Mouse (Mus musculus): ENCODE results near the gene Tedc2.

The Tedc2 gene

GRCm38 (mm10) chr17:24220435-24221411 lies at the start of gene Tedc2:
Tedc2 (minus strand) TSS chr17:24220851.
- DNase-seq (ENCODE audit: low read depth in 1 of 2, low spot score in 2 of 2): peak; percentile 79 to 89

- no peak for DNase-seq (ENCODE audit: low read depth in 1 of 2, low spot score in 2 of 2)
These were observed 46.5 kb upstream of the Tedc2 start for GRCm38 (mm10) chr17:24267133-24267532.

GRCm38 (mm10) chr17:24264766-24265165 lies 44.1 kb upstream of the Tedc2 start:
- no peak for DNase-seq (ENCODE audit: low read depth in 1 of 2, low spot score in 2 of 2)

GRCm38 (mm10) chr17:24260516-24260915 lies 39.9 kb upstream of the Tedc2 start:
- DNase-seq (ENCODE audit: low read depth in 1 of 2, low spot score in 2 of 2): no peak

- no peak for DNase-seq (ENCODE audit: low read depth in 1 of 2, low spot score in 2 of 2)
These were observed 39.1 kb upstream of the Tedc2 start for GRCm38 (mm10) chr17:24259702-24260101.

- no peak for DNase-seq (ENCODE audit: low read depth in 1 of 2, low spot score in 2 of 2)
These were observed 38.3 kb upstream of the Tedc2 start for GRCm38 (mm10) chr17:24258981-24259380.

GRCm38 (mm10) chr17:24252329-24252728 lies 31.7 kb upstream of the Tedc2 start:
- DNase-seq (ENCODE audit: low read depth in 1 of 2, low spot score in 2 of 2): no peak

- peak; percentile 94 for DNase-seq (ENCODE audit: low read depth in 1 of 2, low spot score in 2 of 2)
These were observed 30.8 kb upstream of the Tedc2 start, which contains the start of gene Ccnf for GRCm38 (mm10) chr17:24251320-24252069. Ccnf (minus strand) TSS chr17:24251484.

GRCm38 (mm10) chr17:24250988-24251319 lies 30.3 kb upstream of the Tedc2 start:
- no peak for DNase-seq (ENCODE audit: low read depth in 1 of 2, low spot score in 2 of 2)

GRCm38 (mm10) chr17:24248641-24249040 lies 28.0 kb upstream of the Tedc2 start:
- no peak for DNase-seq (ENCODE audit: low read depth in 1 of 2, low spot score in 2 of 2)

- no peak for DNase-seq (ENCODE audit: low read depth in 1 of 2, low spot score in 2 of 2)
These were observed 23.4 kb upstream of the Tedc2 start for GRCm38 (mm10) chr17:24244061-24244460.

- DNase-seq (ENCODE audit: low read depth in 1 of 2, low spot score in 2 of 2): peak in 1 of 2 experiments; percentile 42
These were observed 22.8 kb upstream of the Tedc2 start for GRCm38 (mm10) chr17:24243311-24243969.

GRCm38 (mm10) chr17:24236921-24237320 lies 16.3 kb upstream of the Tedc2 start:
- no peak for DNase-seq (ENCODE audit: low read depth in 1 of 2, low spot score in 2 of 2)

- DNase-seq (ENCODE audit: low read depth in 1 of 2, low spot score in 2 of 2): no peak
These were observed 15.8 kb upstream of the Tedc2 start for GRCm38 (mm10) chr17:24236479-24236878.

- no peak for DNase-seq (ENCODE audit: low read depth in 1 of 2, low spot score in 2 of 2)
These were observed 7.3 kb upstream of the Tedc2 start for GRCm38 (mm10) chr17:24227941-24228340.

GRCm38 (mm10) chr17:24226721-24227120 lies 6.1 kb upstream of the Tedc2 start:
- no peak for DNase-seq (ENCODE audit: low read depth in 1 of 2, low spot score in 2 of 2)

GRCm38 (mm10) chr17:24225851-24226250 lies 5.2 kb upstream of the Tedc2 start:
- no peak for DNase-seq (ENCODE audit: low read depth in 1 of 2, low spot score in 2 of 2)

- DNase-seq (ENCODE audit: low read depth in 1 of 2, low spot score in 2 of 2): no peak
These were observed 4.1 kb upstream of the Tedc2 start for GRCm38 (mm10) chr17:24224741-24225140.

- DNase-seq (ENCODE audit: low read depth in 1 of 2, low spot score in 2 of 2): no peak
These were observed 2.9 kb upstream of the Tedc2 start for GRCm38 (mm10) chr17:24223513-24223912.

GRCm38 (mm10) chr17:24222653-24223052 lies 2.0 kb upstream of the Tedc2 start:
- DNase-seq (ENCODE audit: low read depth in 1 of 2, low spot score in 2 of 2): no peak

GRCm38 (mm10) chr17:24216836-24217235 lies 3.8 kb downstream of the Tedc2 start:
- no peak for DNase-seq (ENCODE audit: low read depth in 1 of 2, low spot score in 2 of 2)

All from monocyte, adult 2 months (primary cell).